Mouse (Mus musculus): Measurements from ENCODE around the gene Pla2g4b. TPM values are rescaled to one million over a fixed set of nuclear protein-coding genes. Genes with fewer than 3 reads are reported as not detected.

Gene Pla2g4b
- total RNA-seq, 1 experiment from 2014 or later = 3.4 TPM

DNA sequence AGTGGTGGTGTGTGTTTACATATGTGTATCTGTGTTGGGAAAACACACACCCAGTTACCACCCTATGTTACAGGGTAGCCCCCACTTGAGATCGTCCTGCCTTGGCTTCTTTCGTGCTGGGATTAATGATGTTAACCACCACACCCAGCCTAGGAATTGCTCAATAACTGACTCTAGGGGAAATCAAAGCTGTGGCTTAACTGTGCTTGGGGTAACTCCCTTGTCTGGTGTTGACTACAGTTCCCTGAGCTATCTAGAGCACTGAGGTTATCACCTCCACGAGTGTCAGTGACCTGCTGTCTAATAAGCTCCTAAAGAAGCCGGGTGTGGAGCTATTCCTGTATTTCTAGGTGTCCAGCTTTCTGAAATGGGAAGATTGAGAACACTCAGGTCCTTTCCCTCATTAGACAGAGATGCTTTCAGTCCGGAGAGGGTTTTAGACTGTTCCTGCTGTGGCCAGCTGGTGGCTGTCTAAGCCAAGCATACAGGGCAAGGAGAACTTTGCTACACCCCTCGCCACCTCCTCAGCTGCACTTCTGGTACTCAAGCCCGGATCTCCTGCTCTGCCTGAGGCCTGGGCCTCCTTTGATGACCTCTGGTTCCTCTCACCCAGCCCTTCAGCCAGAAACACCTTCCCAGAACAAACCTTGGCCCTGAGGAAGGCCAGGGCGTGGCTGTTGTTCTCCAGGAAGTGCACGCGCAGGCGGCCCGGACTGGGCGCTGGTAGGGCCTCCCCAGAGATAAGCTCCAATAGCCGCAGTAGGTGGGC, 51.6 kb downstream of the Pla2g4b start:
- no peak for ATAC-seq (replicated peaks in 1 of 2; ENCODE audit: insufficient read depth in 1 of 2, low FRiP score in 2 of 2, low TSS enrichment in 1 of 2, low read depth in 1 of 2, poor library complexity in 2 of 2, severe bottlenecking in 2 of 2)

DNA sequence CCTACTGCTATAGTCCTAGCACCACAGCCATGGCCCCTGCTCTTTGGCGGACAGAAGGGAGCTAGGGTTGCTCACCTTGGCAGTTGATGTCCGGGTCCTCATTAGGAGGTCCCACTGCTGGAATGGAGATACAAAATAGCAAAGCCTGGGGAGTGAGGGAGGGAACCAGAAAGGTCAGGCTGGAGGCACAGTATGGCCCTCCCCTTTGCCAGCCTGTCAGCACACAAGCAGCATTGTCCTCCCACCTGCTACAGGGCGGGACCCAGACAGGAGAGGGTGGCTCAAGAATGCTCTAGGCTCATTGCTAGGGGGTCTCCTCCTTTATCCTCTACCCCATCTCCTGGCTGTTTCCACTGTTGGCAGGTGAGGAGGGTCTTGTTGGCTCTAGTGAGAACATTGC, 52.8 kb downstream of the Pla2g4b start:
- ATAC-seq (replicated peaks in 1 of 2; ENCODE audit: insufficient read depth in 1 of 2, low FRiP score in 2 of 2, low TSS enrichment in 1 of 2, low read depth in 1 of 2, poor library complexity in 2 of 2, severe bottlenecking in 2 of 2) = no peak

DNA sequence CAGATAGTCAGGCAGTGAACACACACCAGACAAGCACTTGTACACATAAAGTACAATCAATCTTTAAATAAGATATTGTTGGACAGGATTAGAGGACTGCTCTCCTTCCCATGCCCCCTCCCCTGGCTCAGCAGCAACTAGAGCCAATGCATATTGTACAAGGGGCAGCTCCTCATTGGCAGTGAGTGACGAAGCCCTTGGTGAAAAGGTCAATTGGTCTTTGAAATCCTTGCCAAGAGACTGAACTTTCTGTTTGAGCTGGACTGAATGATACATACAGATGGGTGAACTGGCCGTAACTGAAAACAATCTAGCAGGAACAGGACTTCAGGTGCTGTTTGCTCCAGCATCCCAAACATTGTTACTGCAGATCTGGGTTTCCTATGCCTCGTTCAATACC, 54.2 kb downstream of the Pla2g4b start:
- no peak for ATAC-seq (replicated peaks in 1 of 2; ENCODE audit: insufficient read depth in 1 of 2, low FRiP score in 2 of 2, low TSS enrichment in 1 of 2, low read depth in 1 of 2, poor library complexity in 2 of 2, severe bottlenecking in 2 of 2)

DNA sequence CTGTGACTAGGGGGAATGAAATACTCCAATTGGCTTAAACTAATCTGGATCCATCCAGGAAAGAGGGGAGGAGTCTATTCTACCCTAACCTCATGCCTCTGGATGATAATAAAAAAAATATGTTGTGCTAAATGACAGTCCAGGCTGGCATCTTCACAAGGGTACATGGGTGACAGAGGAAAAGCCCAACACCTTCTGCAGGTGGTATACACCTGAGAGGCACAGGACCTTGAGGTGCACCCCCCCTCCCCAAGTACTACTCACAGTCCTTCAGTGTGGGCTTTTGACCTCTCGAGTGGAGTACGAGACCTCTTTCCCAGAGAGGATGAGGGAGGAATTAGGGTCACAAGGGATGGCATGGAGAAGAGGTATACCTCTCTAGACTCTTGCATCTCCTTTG, 54.7 kb downstream of the Pla2g4b start:
- no peak for ATAC-seq (replicated peaks in 1 of 2; ENCODE audit: insufficient read depth in 1 of 2, low FRiP score in 2 of 2, low TSS enrichment in 1 of 2, low read depth in 1 of 2, poor library complexity in 2 of 2, severe bottlenecking in 2 of 2)

DNA sequence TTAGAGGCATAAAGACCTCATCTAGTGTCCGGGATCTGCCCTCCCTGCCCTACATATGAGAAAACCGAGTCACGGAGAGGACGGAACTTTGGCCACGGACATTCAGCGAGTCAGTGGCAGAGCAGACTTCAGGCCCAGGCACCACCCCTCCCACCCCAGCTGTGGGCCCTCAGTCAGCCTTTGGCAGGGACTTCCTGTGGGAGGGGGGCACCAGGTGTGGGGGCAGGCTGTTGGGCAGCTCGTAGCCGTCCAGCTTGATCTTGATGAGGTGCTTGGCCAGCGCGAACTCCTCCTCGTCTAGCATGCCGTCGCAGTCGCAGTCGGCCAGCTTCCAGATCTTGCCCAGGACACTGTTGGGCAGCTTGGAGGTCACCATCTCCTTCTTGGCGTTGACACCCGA, 57.8 kb downstream of the Pla2g4b start:
- no peak for ATAC-seq (replicated peaks in 1 of 2; ENCODE audit: insufficient read depth in 1 of 2, low FRiP score in 2 of 2, low TSS enrichment in 1 of 2, low read depth in 1 of 2, poor library complexity in 2 of 2, severe bottlenecking in 2 of 2)

Other genes with a start within 250 kb of the Pla2g4b start
- 9.2 and 10.5 TPM in 2 replicates for gene Rpap1, start 245.9 kb upstream of the Pla2g4b start, total RNA-seq (2017)
- 0.50 TPM in 2 replicates for gene Tyro3, start 235.7 kb upstream of the Pla2g4b start, total RNA-seq (2017)
- 101 and 124 TPM in 2 replicates for gene Mga, start 136.2 kb upstream of the Pla2g4b start, total RNA-seq (2017)
- 7.7 and 11.1 TPM in 2 replicates for gene Mapkbp1, start 60.7 kb upstream of the Pla2g4b start, total RNA-seq (2017)
- gene Jmjd7, start 5.9 kb upstream of the Pla2g4b start, total RNA-seq (2017) = 6.1 and 7.9 TPM in 2 replicates
- 0.15 and 1.4 TPM in 2 replicates for gene Gm28042, start 5.9 kb upstream of the Pla2g4b start, total RNA-seq (2017)
- 34.2 and 36.0 TPM in 2 replicates for gene Ehd4, start 121.2 kb downstream of the Pla2g4b start, total RNA-seq (2017)
- gene Pla2g4e, start 211.9 kb downstream of the Pla2g4b start, total RNA-seq (2017) = not detected in 2 replicates